Comparison of ENCODE assay signal across 10 mouse cellular contexts in the genomic region with DNA sequence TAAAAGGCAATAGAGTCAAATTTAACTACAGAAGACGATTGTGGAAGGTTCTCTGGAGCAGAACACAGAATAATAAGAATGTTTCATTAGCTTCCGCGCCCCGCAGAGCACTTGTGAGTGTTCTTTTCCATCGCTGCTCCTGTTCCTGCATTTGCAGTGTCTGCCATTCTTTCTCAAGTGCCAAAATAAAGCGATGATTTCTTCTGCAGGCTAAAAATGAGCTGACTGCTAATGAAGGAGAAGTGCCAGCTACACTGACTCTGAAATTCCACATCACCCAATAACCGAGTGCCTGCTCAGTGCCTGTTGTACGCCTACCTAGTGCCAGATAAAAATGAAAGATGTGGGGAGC.
DNase-seq lines count a peak whose midpoint lies in the region; ATAC-seq and TF ChIP-seq lines count a peak whose summit lies in the region.
"Had no signal": no experiment of that assay in that cellular context is flagged by ENCODE, and none has a peak within 500 bp of the region (broad histone marks: within the 10 kb centered on the region; RNA-seq: fewer than 3 reads in every experiment).

No protein-coding gene starts in this region.

- no peaks in the 10 kb centered on the region for H3K27me3 ChIP-seq in midbrain, embryonic 14.5 days (ENCODE audit: control insufficient read depth, insufficient read depth, low read length)
- no peaks in the 10 kb centered on the region for H3K27me3 ChIP-seq in midbrain, embryonic 13.5 days
- no peaks in the 10 kb centered on the region for H3K27me3 ChIP-seq in neural tube, embryonic 15.5 days (replicated peaks)
- H3K27me3 ChIP-seq in heart, embryonic 11.5 days (ENCODE audit: control insufficient read depth, insufficient read depth, low read length): no peaks in the 10 kb centered on the region

- H3K4me3 ChIP-seq in midbrain, embryonic 14.5 days (replicated peaks; ENCODE audit: low read depth, low read length): no peak overlapping the region
- H3K4me3 ChIP-seq in midbrain, embryonic 13.5 days (replicated peaks): no peak overlapping the region
- no peak overlapping the region for H3K4me3 ChIP-seq in layer of hippocampus, adult 2 months
- H3K4me3 ChIP-seq in neural tube, embryonic 15.5 days (replicated peaks): no peak overlapping the region
- H3K4me3 ChIP-seq in heart, embryonic 11.5 days (ENCODE audit: low read depth, low read length): no peak overlapping the region

- ATAC-seq in frontal cortex, adult (ENCODE audit: low TSS enrichment): peak; percentile 77
- ATAC-seq in midbrain, embryonic 14.5 days (ENCODE audit: low FRiP score, low TSS enrichment): no peak
- no peak for ATAC-seq in midbrain, embryonic 13.5 days
- no peak for ATAC-seq in neural tube, embryonic 15.5 days (ENCODE audit: low FRiP score)
- no peak for ATAC-seq in heart, embryonic 11.5 days (replicated peaks; ENCODE audit: insufficient number of reproducible peaks, low FRiP score, low TSS enrichment)
- no peak for ATAC-seq in megakaryocyte progenitor cell, adult 5-6 weeks (replicated peaks; ENCODE audit: poor library complexity)

- no peak for TF ChIP-seq CTCF in layer of hippocampus, adult 2 months (conservative IDR thresholded peaks at IDR 0.05)

- 0 out of 2 replicates have a peak, but pooled peaks cover 7% of the 10 kb centered on the region for H3K4me1 ChIP-seq in midbrain, embryonic 14.5 days (ENCODE audit: control insufficient read depth, insufficient read depth, low read length)
- H3K4me1 ChIP-seq in midbrain, embryonic 13.5 days (replicated peaks): 0 out of 2 replicates have a peak, but pooled peaks cover 4% of the 10 kb centered on the region
- peaks cover 13% of the 10 kb centered on the region; the same call in 1 of the 2 replicates for H3K4me1 ChIP-seq in neural tube, embryonic 15.5 days
- H3K4me1 ChIP-seq in heart, embryonic 11.5 days (ENCODE audit: control insufficient read depth, insufficient read depth, low read length): no peaks in the 10 kb centered on the region

- H3K4me2 ChIP-seq in midbrain, embryonic 14.5 days (ENCODE audit: low read length): 0 out of 2 replicates have a peak overlapping the region, but pooled peaks have one; percentile 13
- H3K4me2 ChIP-seq in midbrain, embryonic 13.5 days (replicated peaks): no peak overlapping the region
- peak overlapping the region; percentile 40 for H3K4me2 ChIP-seq in neural tube, embryonic 15.5 days
- no peak overlapping the region for H3K4me2 ChIP-seq in heart, embryonic 11.5 days

- no peaks in the 10 kb centered on the region for H3K36me3 ChIP-seq in midbrain, embryonic 14.5 days (ENCODE audit: control insufficient read depth, insufficient read depth, low read length)
- H3K36me3 ChIP-seq in midbrain, embryonic 13.5 days: no peaks in the 10 kb centered on the region
- no peaks in the 10 kb centered on the region for H3K36me3 ChIP-seq in neural tube, embryonic 15.5 days
- no peaks in the 10 kb centered on the region for H3K36me3 ChIP-seq in heart, embryonic 11.5 days (ENCODE audit: control insufficient read depth, insufficient read depth, low read length)

- DNase-seq in frontal cortex, postnatal 10 days (ENCODE audit: low spot score in 2 of 2): no peak
- DNase-seq in midbrain, embryonic 14.5 days: peak; percentile 41
- DNase-seq in layer of hippocampus, adult 2 months (ENCODE audit: low spot score in 2 of 2): peak; percentile 22 to 49
- DNase-seq: cerebellum, postnatal 36 days; thymus, postnatal 4 days had no signal

- no peaks in the 10 kb centered on the region for H3K9me3 ChIP-seq in midbrain, embryonic 14.5 days (ENCODE audit: control insufficient read depth, low read length)
- H3K9me3 ChIP-seq in midbrain, embryonic 13.5 days: no peaks in the 10 kb centered on the region
- no peaks in the 10 kb centered on the region for H3K9me3 ChIP-seq in neural tube, embryonic 15.5 days (replicated peaks)
- H3K9me3 ChIP-seq in heart, embryonic 11.5 days (replicated peaks; ENCODE audit: control insufficient read depth, low read length): no peaks in the 10 kb centered on the region

- 47% methylated on average over 8 of the region's 8 CpGs for WGBS in midbrain, embryonic 14.5 days
- 53% methylated on average over 8 of the region's 8 CpGs for WGBS in midbrain, embryonic 13.5 days
- 11% methylated on average over 8 of the region's 8 CpGs for WGBS in neural tube, embryonic 15.5 days
- WGBS in heart, embryonic 11.5 days (ENCODE audit: insufficient replicate concordance): 78% methylated on average over 8 of the region's 8 CpGs

- no peak overlapping the region for H3K27ac ChIP-seq in midbrain, embryonic 14.5 days (replicated peaks; ENCODE audit: low read depth, low read length)
- no peak overlapping the region for H3K27ac ChIP-seq in midbrain, embryonic 13.5 days
- peak overlapping the region; percentile 40; the same call in 1 of the 2 replicates for H3K27ac ChIP-seq in layer of hippocampus, adult 2 months
- peak overlapping the region; percentile 66 for H3K27ac ChIP-seq in neural tube, embryonic 15.5 days (replicated peaks)
- no peak overlapping the region for H3K27ac ChIP-seq in heart, embryonic 11.5 days (ENCODE audit: low read depth, low read length)

- H3K9ac ChIP-seq in midbrain, embryonic 14.5 days (replicated peaks; ENCODE audit: low read length): no peak overlapping the region
- H3K9ac ChIP-seq in midbrain, embryonic 13.5 days (replicated peaks): no peak overlapping the region
- H3K9ac ChIP-seq in neural tube, embryonic 15.5 days (replicated peaks): no peak overlapping the region
- no peak overlapping the region for H3K9ac ChIP-seq in heart, embryonic 11.5 days (ENCODE audit: low read depth, low read length)

Comparison
In these comparisons a context has a peak if more than half of its experiments do, and no peak if none do; other contexts are left out.
1. H3K4me2 ChIP-seq: peak in midbrain, embryonic 14.5 days (single experiment) and neural tube, embryonic 15.5 days (single experiment); none in midbrain, embryonic 13.5 days (single experiment) and heart, embryonic 11.5 days (single experiment).
2. DNase-seq: peak in midbrain, embryonic 14.5 days (single experiment) and layer of hippocampus, adult 2 months (2 of 2); none in frontal cortex, postnatal 10 days (0 of 2).
3. H3K27ac ChIP-seq: peak in layer of hippocampus, adult 2 months (single experiment) and neural tube, embryonic 15.5 days (single experiment); none in midbrain, embryonic 14.5 days (single experiment), midbrain, embryonic 13.5 days (single experiment) and heart, embryonic 11.5 days (single experiment).